Mouse (Mus musculus) stomach, postnatal 0 days (tissue): ENCODE measurements around the gene Retreg1.

Experiments used
- CTCF ChIP-seq: IDR thresholded peaks from 2 replicates; pipeline ENCODE4 v1.5.1; 2016; ENCODE audit warnings: antibody characterized with exemption, low read depth, mild to moderate bottlenecking, moderate library complexity
- EP300 ChIP-seq: optimal IDR thresholded peaks from 2 replicates; pipeline ENCODE3; 2016; ENCODE audit warnings: antibody characterized with exemption

GRCm38 (mm10) chr15:26021721-26022120 lies 178.7 kb downstream of the Retreg1 start:
- TF ChIP-seq EP300 (no peak), CTCF (no peak)
